Mouse (Mus musculus) adrenal gland, adult 8-10 months (tissue): Measurements from ENCODE around the gene Ncoa3. TPM values are rescaled to one million over a fixed set of nuclear protein-coding genes. Genes with fewer than 3 reads are reported as not detected.

Experiments
- DNase-seq: peaks from one replicate; pipeline ENCODE4 v3.0.0; 2022
- total RNA-seq, 4 experiments: library from RNA; stranded (reverse); gene quantifications; 2 replicates each; pipeline ENCODE4 v1.2.4; 2022

The Ncoa3 gene
- total RNA-seq, 4 experiments from 2014 or later: 24.2 to 46.2 (median 33.3) TPM

DNA sequence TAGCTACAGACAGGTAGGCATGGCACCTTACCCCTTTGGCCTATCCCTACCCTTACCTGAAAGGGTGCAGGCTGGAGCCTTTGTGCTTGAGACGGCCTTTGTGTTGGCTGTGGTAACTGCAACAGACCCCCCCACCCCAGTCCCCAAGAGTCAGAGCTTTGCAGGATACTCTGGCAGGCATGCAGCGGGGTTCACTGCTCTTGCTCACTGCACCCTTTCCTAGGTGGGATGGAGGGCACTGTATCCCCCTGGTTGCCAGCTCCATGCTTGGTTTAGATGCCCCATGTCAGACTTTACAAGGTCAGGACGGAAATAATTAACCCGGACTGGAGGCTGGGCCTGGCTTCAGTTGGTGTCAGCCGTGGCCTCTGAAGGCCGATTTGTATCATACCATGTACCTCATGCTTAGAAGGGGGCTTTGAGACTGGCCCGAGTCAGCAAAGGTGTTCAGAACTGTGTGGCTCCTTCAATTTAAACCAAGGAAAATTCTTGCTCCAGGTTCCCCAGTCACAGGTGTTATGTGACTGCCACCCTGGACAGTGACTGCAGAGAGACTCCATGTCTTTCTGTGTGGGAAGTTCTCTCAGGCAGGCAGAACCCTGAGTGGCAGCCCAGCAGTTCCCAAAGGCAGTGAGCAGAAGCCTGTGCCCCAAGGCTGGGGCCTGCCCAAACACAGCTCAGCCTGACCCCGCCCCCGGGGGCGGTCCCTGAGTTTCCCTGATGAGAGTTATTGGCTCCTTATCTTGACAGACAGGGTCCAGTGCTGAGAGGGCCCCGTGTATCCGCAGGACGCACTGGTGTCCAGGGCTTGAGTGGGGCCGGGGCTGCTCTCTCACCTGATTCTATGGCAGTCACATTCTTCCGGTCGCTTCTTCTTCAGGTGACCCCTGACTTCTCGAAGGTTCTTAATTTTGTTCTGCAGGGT, 87.8 kb downstream of the Ncoa3 start:
- peak; percentile 71 for DNase-seq

DNA sequence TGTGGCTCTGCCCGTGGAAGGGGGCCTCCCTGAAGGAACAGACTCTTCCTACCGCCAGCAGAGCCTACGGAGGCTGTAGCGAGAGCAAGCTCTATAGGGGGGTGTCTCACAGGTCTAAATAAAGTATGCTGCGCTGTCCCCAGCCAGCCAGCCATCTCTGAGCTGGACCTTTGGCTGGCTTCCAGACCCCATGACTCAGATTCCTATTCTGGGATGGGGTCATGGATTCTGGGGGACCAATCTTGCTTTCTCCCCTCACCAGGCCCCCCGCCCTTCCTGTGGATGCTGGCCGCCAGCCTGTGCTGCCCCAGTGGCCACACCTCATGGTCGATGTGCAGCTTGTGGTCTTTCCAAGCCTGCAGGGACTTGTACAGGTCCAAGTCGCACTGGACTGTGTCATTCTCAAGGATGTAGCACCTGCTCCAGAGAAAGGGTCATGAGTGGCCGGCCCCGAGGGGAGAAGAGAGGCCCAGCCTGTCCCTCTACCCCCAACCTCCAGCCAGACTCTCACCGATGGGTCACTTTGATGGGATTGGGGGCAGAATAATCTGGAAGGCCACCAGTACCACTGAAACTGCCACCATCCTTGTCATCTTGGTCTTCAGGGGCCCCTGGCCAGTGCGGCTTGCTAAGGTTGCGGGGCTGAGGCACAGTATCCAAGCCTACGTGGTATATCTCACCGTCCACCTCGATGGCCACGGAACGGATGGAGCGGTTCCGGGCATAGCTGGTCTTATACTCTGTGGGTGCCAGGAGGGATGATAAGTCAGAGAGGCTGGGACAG, 88.7 kb downstream of the Ncoa3 start:
- DNase-seq: peak; percentile 53

DNA sequence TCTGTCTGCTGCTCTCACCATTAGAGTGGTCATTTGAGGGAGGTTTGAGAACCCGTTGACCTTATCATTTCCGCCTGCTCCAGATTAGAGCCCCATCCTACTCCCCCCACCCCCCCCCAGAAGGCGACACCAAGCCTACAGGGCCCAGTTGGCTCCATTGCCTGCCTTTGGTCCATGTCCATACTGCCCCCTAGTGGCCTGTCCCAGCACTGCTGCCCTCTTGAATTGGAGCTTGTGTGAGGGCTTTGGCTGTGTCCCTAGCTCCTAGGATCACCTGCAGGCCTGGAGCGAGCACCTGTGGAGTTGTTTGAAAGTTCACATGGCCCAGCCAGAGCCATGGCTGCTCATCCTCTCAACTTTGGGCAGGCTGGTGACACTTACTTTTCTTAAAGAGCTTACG, 89.8 kb downstream of the Ncoa3 start:
- no peak for DNase-seq

DNA sequence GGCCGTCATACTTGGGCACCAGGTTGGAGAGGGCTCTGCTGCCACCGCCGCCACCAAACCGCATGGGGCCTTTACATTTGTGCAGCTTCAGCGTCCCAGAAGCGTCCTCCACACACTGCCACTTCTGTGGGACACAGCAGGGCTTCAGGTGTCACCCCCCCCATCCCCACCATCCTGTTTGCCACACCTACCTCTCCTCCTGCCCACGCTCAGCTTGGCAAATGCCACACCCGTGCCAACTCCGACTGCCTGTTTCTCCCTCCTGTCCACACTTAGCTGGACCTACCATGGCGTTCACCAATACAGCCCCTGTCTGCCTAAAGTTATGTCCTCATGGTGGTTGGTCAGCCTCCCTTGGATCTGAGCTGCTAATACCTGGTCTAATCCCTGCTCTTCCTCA, 90.2 kb downstream of the Ncoa3 start:
- no peak for DNase-seq

DNA sequence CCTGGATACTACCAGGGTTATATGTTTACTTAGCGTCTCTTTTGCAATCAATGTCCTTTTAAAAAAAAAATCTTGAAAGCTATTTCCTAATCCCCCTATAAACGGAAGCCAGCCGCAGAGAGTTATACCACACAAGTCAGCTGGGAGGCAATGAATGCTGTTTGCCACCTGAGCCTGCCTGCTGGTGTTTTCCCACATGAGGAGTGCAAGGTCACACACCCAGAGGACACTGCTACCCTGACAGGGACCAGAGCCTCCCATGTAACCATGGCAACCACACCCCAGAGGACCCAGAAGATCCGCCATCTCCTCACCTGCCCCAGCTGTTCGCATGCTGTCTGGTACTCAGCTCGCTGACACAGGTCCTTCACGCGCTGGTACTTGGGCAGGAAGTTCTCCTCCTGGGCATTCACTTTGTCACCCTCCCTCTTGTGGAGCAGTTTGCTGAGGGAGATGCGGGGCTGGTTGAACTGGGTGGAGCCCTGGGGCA, 91.2 kb downstream of the Ncoa3 start:
- DNase-seq: no peak

DNA sequence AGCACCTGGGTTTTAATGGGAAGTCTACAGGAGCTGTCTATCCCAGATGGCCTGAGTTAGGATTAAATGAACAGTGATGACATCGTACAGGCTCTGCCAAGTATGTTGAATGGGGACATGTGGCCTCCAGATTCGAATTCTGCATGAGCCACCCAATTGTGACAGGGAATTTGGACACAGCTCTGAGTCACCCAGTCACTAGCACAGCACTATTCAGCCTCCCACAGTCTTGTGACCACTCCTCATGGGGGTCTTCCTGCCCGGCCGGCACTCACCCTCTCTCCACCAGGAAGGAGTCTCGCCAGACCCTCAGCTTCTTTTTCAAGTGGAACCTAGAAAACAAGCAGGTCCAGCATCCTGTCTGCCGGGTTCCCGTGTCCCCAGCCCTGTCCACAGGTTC, 91.7 kb downstream of the Ncoa3 start:
- DNase-seq: no peak

DNA sequence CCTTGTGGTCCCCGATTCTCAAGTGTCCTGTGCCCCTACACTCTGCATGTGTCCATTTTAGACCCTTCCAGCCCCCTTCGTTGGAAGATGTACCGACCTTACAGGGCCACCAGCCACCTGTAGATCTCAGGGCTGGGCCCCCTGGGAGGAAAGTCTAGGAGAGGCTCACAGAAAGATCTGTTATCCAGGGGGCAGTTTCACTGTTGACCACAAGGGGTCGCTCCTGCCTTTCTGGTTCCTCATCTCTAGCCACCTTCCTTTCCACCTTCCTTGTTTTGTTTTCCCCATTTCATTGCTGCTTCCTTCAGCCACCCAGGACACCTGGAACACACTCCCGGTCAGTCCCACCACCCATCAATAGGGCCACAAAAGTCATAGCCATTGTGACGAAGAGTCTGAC, 92.5 kb downstream of the Ncoa3 start:
- DNase-seq: peak; percentile 34

DNA sequence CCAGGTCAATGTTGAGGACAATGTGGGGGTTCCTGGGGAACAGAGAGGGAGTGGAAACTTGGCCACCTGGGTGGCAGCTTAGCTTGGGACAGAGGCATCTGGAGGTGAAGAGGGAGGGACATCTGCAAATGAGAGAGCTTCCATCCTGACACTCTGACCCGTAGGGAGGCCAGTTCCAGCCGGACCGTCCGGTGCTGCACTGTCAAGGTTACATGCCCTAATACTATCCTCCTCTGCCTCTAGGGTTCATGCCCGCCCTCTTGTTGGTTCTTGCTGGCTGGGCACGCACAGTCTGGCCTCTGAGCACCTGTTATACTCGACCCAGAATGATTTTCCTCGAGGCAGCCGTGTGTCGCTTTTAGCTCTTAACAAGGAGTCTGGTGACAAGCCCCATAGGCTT, 93.3 kb downstream of the Ncoa3 start:
- DNase-seq: no peak

DNA sequence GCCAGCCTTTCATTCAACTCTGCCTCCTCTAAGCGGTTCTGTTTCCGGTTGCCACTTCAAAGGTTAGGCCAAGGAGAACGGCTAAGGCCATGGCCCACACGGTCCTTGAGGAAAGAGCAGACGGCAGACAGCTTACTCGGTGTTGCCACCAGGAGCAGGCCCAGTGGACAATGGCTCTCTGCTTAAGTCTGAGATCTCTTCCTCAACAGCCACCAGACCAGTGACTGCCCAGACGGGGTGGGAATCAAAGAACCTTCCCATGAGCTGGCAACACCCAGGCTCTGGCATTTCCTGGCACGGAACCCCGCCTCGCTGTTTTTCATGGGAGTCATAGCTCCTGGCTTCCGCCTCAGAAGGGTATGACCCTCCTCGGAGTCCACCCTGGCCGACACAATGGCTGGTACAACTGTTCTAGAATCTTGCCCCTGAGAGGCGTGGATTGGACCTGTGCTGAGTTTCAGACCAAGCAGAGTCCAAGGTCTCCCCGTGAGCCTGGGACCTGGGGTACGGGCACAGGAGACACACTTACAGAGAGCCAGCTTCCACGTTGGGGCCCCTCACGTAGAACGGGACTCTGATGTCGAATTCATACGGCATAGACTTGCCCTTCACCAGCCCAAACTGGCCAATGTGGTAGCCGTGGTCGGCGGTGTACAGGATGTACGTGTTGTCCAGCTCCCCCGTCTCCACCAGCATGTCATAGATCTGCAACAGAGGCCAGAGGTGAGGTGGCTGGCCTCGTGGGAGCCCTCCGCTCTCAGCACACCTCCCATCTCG, 94.2 kb downstream of the Ncoa3 start:
- DNase-seq: peak; percentile 54

DNA sequence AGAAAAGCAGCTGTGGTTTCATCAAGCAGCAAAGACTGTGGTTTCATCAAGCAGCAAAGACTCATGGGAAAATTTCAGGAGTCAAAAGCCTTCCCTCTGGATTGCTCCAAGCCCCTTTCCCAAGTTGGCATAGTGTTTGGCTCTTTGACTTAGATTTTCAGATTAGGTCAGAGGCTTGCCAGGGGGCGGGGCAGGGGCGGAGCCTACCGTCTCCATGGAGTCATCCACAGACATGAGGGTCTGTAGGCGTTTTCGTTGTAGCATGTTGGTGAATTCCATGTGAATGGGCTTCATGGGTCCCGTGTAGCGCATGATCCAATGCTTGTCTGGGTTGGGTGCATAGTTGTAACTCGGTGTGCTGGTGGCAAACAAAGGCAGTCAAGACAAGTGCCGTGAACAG, 96.6 kb downstream of the Ncoa3 start:
- DNase-seq: no peak

DNA sequence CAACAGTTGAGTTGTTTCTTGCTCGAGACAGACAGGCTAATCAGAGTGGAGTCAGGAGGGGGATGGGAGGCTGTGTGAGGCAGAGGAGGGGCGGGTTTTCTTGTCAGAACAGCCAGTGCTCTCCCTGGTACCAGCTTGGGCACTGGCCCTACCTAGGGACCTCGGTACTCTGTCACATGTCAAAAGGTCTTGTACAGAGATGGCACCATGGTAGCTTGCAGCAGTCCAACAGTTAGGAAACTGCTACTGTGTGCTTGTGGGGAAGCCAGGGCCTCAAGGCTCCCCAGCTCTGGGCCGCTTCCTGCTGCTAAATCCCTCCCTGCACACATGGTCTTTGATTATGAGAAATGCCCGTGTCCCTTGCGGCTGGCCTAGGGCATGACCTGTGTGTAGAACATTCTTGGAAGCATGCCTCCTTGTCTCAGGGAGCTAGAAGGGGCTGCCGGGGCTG, 97.7 kb downstream of the Ncoa3 start:
- no peak for DNase-seq

DNA sequence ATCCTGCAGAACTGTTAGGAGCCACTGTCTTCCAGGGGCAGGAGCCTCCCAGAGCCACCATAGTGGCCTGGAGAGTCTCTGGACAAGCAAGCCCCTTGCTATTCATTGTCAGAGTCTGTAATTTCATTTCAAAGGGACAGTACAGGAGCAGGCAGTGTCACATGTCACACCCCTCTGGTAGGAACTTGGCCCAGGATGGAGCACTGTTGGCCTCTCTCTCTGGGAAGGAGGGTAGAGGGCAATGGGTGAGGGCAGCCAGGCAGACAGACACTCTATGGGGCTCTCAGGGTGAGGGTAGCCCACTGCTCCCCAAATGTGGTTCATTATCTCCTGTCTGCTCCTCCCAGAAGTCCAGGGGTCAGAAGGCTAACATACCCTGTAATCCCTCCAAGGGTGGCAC, 99.2 kb downstream of the Ncoa3 start:
- DNase-seq: no peak

DNA sequence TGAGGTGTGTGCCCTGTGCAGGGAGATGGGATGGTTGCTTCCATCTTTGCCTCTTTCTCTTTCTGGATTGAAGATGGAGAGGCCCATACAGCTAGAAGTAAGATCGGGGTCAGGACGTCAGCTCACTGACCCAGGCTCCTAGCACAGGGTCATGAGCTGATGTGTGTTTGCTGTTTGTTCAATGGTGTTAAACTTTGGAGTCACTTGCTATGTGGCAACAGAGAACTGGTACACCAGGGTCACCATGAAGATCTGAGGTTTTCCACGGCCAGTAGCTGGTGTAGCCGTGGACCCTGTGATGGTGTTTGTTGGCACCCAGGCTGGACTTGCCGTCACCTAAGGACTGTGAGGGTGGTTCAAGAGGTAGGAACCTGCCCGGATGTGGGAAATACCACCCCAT, 100.0 kb downstream of the Ncoa3 start:
- DNase-seq: no peak

DNA sequence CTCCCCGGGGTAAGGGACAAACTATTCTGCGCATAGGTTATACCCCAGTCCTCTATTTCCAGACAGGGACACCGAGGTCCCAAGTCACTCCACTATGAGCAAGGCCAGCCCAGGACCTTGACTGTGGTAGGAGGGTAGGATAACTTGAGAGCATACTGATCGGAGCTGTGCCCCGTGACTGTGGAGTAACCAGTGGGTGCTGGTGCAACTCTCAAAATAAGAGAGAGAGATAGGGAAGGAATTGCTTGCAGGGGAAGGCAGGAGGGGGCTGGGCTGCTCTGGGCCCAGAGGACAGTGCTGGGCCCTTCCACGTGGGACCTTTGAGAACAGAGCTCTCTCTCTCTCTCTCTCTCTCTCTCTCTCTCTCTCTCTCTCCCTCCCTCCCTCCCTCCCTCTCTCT, 103.9 kb downstream of the Ncoa3 start:
- no peak for DNase-seq

DNA sequence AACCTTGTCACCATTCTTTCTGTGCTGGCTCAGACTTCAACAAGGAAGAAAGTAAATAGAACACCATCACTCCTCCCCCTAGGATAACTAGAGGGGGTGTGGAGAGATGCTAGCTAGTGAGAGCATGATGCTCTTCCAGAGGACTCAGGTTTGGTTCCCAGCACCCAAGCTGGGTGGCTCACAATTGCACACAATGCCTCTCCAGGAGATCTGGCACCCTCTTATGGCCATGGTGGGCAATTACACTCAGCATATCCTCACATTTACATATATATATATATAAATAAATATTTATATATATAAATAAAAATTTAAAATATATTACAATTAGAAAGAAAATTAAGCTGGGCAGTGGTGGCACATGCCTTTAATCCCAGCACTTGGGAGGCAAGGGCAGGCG, 104.4 kb downstream of the Ncoa3 start:
- no peak for DNase-seq

DNA sequence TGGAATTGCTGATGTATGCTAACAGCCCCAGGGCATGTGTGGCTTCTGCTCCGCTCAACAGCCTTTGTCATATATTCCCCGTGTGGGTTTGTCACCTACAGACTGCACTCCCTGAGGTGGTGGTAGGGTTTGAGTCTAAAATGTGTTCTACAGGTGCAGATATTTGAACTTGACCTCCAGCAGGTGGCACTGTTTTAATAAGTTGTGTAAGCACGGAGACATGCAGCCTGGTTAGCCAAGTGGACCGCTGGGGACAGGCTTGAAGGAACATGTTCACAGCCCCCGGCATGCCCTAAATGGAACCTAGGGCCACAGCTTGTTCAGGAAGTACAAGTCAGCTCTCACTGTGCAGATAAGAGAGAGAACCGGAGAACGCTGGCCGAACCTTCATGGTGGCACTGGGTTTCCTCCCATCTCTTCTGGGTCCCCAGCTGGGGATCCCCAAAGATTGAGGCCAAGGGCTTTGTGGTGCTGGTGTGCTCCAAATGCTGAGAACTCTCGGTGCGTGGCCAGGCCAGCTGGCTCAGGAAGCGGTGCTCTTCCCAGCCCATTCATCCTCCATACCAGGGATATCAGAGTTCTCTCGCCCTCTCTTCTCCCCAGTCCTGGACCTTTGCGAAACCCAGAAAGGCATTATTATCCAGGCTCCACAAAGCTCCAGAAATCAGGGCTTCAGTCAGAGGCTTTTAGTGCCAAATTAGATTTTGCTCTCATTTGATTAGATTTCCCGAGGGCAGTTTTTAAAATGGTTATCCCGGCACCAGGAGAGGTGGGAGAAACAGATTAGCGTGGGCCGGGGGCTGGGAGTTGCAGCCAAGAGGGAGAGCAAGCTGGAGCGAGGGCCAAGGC, 105.2 kb downstream of the Ncoa3 start:
- DNase-seq: no peak

DNA sequence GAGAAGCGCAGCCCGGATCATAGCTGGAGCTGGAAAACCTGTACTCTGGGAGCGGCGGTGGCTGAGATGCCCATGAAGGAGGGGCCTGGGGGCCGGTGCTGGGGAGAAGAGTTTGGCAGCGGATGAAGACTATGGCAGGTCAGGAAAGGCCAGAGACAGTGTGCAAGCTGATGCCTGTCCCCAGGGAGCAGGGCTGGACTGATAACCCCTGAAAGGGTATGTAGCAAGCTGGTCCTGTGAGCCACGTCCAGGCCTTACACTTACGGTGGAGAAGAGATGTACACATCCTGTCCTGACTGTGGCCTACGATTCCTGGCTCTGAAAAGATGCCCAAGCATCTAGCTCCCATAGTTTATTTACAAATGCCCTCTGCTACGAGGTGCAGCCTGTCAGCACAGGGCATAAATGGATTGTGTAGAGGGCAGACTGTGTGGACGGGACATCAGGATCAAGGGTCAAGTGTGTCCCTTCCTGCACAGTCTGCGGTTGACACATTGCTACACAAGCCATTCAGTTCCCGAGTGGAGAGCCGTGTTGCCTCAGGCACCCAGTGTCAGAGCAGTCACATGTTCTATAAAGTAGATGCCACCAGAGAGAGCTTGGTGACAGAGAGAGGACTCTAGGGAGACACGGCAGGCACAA, 106.0 kb downstream of the Ncoa3 start:
- no peak for DNase-seq

DNA sequence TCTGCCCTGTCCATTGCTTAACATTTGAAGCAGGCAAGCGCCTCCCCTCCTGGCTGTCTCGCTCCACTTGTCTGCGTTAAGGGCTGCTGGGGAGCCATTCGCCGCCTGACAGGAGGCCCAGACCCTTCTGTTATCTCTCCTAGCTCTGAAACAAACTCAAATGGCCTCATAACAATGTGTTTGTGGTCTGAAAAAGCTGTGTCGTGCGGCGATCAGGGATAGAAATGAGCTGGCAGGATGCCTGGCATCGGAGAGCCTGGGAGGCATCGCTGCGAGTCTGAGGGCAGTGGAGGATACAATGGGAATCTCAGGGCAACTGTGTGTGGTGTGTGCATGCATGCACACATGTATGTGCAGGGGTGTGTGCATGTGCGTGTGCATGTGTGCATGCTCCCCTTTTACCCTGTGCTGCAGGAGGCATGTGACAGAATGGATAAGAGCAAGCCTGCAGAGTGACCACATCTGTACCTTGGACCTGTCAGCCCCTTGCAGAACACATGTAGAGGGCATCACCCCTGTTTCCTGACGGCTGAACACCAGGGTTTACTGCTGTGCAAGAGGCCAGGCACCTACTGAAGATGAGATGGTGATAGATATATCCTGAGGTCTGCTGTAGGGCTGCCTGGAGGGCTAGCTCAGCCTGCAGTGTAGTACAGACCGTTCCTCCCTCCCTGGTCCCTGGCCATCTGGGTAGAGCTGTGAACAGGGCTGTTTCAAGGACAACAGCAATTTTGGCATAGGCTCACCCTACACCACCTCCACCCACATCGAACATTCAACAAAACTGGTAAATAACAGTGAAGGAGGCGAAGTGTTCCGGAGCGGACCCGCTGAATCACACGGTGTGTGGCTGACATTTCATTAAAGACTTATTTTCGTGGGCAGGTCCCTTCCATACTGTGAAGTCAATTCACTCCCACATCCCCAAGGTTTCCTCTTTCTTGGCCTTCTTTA, 108.2 kb downstream of the Ncoa3 start:
- DNase-seq: no peak

DNA sequence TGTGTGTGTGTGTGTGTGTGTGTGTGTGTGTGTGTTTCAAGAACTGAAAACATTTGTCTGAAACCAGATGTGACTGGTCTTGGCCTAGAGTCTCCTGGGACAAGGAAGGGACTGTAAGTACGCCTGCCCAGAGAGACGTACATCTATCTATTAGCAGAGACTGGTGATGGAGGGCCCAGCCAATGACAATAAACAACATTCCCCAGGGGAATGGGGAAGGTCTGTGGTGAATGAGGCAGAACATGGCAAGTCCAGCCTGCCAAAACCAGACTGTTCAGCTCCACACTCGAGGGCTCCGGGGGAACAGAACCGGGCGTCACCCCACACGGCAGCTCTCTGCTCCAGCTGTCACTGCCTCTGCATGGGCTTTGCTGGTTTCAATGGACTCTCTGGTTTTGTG, 110.5 kb downstream of the Ncoa3 start:
- no peak for DNase-seq

DNA sequence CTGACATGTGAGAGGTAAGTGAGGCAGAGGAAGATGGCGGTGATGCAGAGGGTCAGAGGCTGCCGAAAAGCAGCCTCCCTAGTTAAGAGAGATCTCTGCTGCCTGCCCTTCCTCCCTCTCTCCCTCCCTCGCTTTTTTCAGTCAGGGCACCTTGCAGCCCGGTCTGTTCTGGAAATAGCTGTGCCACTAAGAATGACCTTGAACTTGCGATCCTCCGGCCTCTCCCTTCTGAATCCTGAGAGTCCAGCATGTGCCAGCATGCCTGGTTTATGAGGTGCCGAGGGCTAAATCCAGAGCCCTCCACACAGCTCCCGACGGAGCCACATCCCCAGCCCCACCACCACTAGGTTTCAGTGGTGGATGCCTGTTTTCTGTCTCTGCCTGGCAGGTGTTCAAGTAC, 113.5 kb downstream of the Ncoa3 start:
- no peak for DNase-seq
